Mouse (Mus musculus): ENCODE measurements around the gene Me3. TPM values are rescaled to one million over a fixed set of nuclear protein-coding genes. Genes with fewer than 3 reads are reported as not detected.

Gene Me3
- 0.77 and 1.3 TPM in 2 replicates for polyA plus RNA-seq (2014; fragmentation: Nextera tagmentation; extraction: Ambion mirVana)

DNA sequence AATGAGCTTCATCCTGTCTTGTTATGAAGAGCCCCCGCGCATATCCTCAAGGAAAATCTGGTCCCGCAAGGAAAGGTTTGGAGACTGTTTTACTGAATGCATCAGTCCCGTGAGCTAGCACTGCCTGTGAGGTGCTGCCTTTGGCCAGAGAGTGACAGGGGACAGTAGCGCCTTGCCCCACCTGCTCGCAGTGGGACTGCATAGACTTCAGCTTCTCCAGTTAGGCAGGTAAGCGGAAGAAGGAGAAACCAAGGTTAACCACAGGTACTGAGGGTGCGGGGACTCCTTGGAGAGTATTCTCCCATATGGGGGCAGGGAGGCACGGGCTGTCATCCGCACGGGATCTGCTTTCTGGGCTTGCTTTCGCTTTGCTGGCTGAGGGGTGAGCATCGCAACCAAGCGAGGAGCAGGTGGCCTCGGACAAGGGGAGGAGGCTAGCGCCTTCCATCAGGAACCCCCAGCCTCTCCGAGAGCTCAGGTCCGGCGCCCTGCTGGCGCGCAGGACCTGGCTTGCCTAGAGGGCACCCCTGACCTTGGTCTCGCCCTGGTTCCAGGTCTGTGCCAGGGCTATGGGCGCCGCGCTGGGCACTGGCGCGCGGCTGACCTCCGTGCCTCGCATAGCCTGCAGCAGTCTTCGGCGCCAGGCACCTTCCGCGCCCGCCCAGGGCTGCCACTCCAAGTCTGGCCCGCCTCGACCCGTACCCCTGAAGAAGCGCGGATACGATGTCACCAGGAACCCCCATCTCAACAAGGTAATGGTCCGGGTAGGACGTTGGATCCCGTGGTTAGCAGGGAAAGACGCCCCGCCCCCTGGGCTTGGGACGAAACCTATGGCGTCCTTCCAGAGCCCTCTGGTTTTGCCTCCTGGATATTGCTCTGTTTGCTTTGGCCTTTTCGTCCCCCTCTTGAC, at the start of gene Me3:
Gene Me3, plus strand, starts transcription at position 51 of the 910 bp plus-strand sequence.
- Histone ChIP-seq H3K4me3 (ENCODE audit: low read depth, low read length) (peak within 1 kb of the TSS; percentile 49), H3K27me3 (ENCODE audit: control insufficient read depth, insufficient read depth, low read length) (no peaks in the 10 kb centered on the region), H3K27ac (ENCODE audit: low read depth, low read length) (no peak within 1 kb of the TSS), H3K4me2 (ENCODE audit: low read depth) (peak within 1 kb of the TSS; percentile 90), H3K4me1 (ENCODE audit: control insufficient read depth, insufficient read depth, low read length) (peaks cover 3% of the 10 kb centered on the region; the same call in 1 of the 2 replicates), H3K9me3 (ENCODE audit: control insufficient read depth, low read length) (no peaks in the 10 kb centered on the region), H3K9ac (ENCODE audit: low read length) (peak within 1 kb of the TSS; percentile 60), H3K36me3 (ENCODE audit: control insufficient read depth, insufficient read depth, low read length) (no peaks in the 10 kb centered on the region)
- peak; percentile 70 for ATAC-seq (ENCODE audit: insufficient read depth, low FRiP score, low TSS enrichment)
- 5% methylated on average over 49 of the region's 49 CpGs for WGBS
- DNase-seq (ENCODE audit: low spot score): peak; percentile 64

DNA sequence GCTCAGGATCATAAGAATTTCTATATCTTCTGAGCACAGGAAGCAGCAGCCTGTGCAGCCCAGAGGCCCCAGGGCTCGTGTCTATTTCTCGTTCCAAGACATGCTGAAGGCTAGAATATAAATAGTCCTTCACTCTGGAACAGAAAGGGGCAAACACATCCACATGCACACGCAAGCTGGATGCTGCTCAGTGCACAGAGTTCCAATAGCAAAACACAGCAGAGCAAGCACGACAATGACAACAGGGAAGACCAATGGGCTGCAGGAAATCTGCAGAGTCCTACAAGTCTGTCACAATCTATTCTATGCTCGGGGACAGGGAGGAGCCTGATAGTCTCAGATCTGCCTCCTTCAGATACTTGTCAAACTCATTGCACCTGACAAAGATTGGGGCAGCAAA, 42.2 kb upstream of the Me3 start:
- DNase-seq (ENCODE audit: low spot score) (no peak), ATAC-seq (ENCODE audit: insufficient read depth, low FRiP score, low TSS enrichment) (no peak)
- WGBS: 85% methylated on average over 5 of the region's 5 CpGs
- H3K27ac ChIP-seq (ENCODE audit: low read depth, low read length): no peak overlapping the region
- no peaks in the 10 kb centered on the region for H3K9me3 ChIP-seq (ENCODE audit: control insufficient read depth, low read length)
- no peak overlapping the region for H3K4me3 ChIP-seq (ENCODE audit: low read depth, low read length)
- H3K27me3 ChIP-seq (ENCODE audit: control insufficient read depth, insufficient read depth, low read length): no peaks in the 10 kb centered on the region
- no peaks in the 10 kb centered on the region for H3K36me3 ChIP-seq (ENCODE audit: control insufficient read depth, insufficient read depth, low read length)
- H3K4me1 ChIP-seq (ENCODE audit: control insufficient read depth, insufficient read depth, low read length): no peaks in the 10 kb centered on the region
- H3K4me2 ChIP-seq (ENCODE audit: low read depth): no peak overlapping the region
- no peak overlapping the region for H3K9ac ChIP-seq (ENCODE audit: low read length)

DNA sequence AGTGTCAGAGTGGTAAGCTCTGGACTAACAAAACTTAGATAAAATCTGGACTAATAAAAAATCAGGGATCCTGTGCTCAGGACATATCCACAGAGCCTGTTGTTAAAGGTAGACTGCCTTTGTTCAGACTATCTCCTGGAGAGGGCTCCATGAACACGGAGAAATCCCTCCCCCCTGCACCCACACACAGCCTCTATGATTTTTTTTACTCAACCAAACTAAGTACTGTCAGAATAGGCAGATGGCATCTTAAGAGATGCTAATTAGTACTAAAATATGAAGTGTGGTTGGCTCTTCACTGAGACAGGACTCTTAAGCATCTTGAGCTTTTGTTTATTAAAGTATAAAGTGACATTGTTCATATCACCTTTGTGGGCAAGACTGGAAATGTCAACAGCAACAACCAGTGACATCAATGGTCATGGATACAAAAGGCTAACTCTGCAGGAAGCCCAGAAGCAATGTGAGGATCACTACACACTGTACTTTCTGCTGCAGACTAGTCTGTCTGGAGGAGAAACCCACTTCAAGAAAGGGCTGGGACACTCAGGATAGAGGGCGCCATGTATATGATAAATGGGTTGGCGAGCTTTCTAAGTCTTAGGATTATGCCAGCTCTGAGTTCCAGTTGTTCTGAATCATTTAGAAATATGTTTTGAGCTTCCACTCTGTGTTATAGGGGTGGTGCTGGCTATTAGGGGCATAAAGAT, 41.5 kb upstream of the Me3 start:
- WGBS: 84% methylated on average over 3 of the region's 3 CpGs
- Histone ChIP-seq H3K4me1 (ENCODE audit: control insufficient read depth, insufficient read depth, low read length) (no peaks in the 10 kb centered on the region), H3K9me3 (ENCODE audit: control insufficient read depth, low read length) (no peaks in the 10 kb centered on the region), H3K9ac (ENCODE audit: low read length) (no peak overlapping the region), H3K27ac (ENCODE audit: low read depth, low read length) (no peak overlapping the region), H3K4me3 (ENCODE audit: low read depth, low read length) (no peak overlapping the region), H3K4me2 (ENCODE audit: low read depth) (no peak overlapping the region), H3K27me3 (ENCODE audit: control insufficient read depth, insufficient read depth, low read length) (no peaks in the 10 kb centered on the region), H3K36me3 (ENCODE audit: control insufficient read depth, insufficient read depth, low read length) (no peaks in the 10 kb centered on the region)
- DNase-seq (ENCODE audit: low spot score) (no peak), ATAC-seq (ENCODE audit: insufficient read depth, low FRiP score, low TSS enrichment) (no peak)

DNA sequence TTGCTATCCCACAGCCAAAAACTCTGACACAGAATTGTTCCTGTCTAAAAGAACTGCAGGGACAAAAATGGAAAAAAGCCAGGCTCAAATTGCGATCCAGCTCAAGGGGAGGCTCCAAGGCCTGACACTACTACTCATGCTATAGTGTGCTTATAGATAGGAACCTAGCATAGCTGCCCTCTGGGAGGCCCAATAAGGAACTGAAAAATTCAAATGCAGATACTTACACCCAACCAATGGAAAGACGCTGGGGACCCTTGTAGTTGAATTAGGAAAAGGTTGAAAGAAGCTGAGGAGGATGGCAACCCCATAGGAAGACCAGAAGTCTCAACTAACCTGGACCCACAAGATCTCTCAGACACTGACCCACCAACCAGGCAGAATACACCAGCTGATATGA, 36.4 kb upstream of the Me3 start:
- ATAC-seq (ENCODE audit: insufficient read depth, low FRiP score, low TSS enrichment): no peak

DNA sequence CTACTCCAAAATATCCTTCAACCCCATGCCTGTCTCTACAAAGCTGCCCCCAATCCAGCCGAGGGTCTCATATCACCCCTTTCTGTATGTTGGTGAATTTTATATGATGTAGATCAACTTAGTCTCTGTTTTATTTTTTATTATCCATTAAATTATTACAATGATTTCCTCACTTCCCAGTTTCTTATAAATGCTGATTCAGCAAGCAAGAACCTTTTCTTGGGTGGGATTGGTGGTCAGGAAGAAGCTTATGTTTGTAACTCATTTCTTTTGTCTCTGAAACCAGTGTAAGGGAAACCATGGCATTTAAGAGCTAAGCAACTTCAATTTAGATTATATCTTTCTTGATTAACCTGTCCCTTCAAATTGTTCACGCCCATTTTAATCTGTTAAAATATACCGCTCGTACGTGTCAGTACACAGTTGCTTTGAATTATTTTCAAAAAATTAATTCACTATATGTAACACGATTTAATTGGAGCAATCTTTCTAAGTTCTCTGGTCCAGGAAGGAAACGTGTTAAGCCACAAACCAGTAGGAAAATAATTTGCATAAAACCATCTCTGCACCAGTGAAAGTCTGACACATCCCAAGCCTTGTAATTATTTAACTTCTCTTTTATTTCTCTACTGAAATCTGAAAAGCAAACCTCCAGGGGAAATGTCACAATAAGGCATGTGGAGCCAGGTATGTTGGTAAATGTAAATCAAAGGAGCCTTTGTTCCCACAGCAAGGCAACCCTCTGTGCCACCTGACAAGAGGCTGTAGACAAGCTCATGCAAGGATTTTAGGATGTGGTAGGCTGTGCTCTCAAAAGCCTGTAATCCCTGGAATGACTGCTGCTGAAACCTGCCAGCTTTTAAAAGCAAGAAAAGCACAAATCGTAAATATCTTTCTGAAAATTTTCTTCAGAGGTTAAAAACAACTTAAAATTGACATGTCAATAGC, 26.3 kb upstream of the Me3 start:
- no peaks in the 10 kb centered on the region for H3K27me3 ChIP-seq (ENCODE audit: control insufficient read depth, insufficient read depth, low read length)
- no peak for DNase-seq (ENCODE audit: low spot score)
- H3K27ac ChIP-seq (ENCODE audit: low read depth, low read length): no peak overlapping the region
- no peak for ATAC-seq (ENCODE audit: insufficient read depth, low FRiP score, low TSS enrichment)
- no peaks in the 10 kb centered on the region for H3K4me1 ChIP-seq (ENCODE audit: control insufficient read depth, insufficient read depth, low read length)
- no peak overlapping the region for H3K9ac ChIP-seq (ENCODE audit: low read length)
- no peak overlapping the region for H3K4me2 ChIP-seq (ENCODE audit: low read depth)
- 86% methylated on average over 8 of the region's 8 CpGs for WGBS
- H3K9me3 ChIP-seq (ENCODE audit: control insufficient read depth, low read length): no peaks in the 10 kb centered on the region
- H3K4me3 ChIP-seq (ENCODE audit: low read depth, low read length): no peak overlapping the region
- no peaks in the 10 kb centered on the region for H3K36me3 ChIP-seq (ENCODE audit: control insufficient read depth, insufficient read depth, low read length)

More for the DNA sequence above, 36.4 kb upstream of the Me3 start:
- no peak overlapping the region for H3K4me3 ChIP-seq (ENCODE audit: low read depth, low read length)
- H3K4me1 ChIP-seq (ENCODE audit: control insufficient read depth, insufficient read depth, low read length): no peaks in the 10 kb centered on the region
- H3K9ac ChIP-seq (ENCODE audit: low read length): no peak overlapping the region
- DNase-seq (ENCODE audit: low spot score): no peak
- H3K27me3 ChIP-seq (ENCODE audit: control insufficient read depth, insufficient read depth, low read length): no peaks in the 10 kb centered on the region
- WGBS: 87% methylated on average over 2 of the region's 2 CpGs
- H3K36me3 ChIP-seq (ENCODE audit: control insufficient read depth, insufficient read depth, low read length): no peaks in the 10 kb centered on the region
- no peaks in the 10 kb centered on the region for H3K9me3 ChIP-seq (ENCODE audit: control insufficient read depth, low read length)
- no peak overlapping the region for H3K4me2 ChIP-seq (ENCODE audit: low read depth)
- no peak overlapping the region for H3K27ac ChIP-seq (ENCODE audit: low read depth, low read length)

DNA sequence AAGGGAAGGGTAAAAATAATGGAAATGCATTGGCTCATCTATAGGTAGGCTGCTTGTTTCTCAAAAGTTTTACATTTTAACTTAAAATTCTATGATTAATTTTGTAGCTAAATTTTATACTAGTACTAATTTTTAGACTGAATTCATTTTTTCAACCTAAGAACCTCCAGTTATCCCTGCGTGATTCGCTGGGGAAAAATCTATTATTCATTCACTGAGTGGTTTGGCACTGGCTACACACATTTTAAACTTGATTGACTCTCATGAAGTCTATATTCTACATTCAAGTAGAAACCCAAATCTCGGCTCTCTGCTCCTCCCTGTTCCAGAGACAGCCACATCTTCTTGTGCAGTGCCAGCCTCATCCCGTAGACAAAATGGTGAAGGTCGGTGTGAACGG, 24.9 kb upstream of the Me3 start:
- H3K27me3 ChIP-seq (ENCODE audit: control insufficient read depth, insufficient read depth, low read length): no peaks in the 10 kb centered on the region
- no peak overlapping the region for H3K27ac ChIP-seq (ENCODE audit: low read depth, low read length)
- no peaks in the 10 kb centered on the region for H3K9me3 ChIP-seq (ENCODE audit: control insufficient read depth, low read length)
- H3K36me3 ChIP-seq (ENCODE audit: control insufficient read depth, insufficient read depth, low read length): no peaks in the 10 kb centered on the region
- DNase-seq (ENCODE audit: low spot score) (no peak), ATAC-seq (ENCODE audit: insufficient read depth, low FRiP score, low TSS enrichment) (no peak)
- no peak overlapping the region for H3K4me3 ChIP-seq (ENCODE audit: low read depth, low read length)
- WGBS: 97% methylated on average over 6 of the region's 6 CpGs
- no peaks in the 10 kb centered on the region for H3K4me1 ChIP-seq (ENCODE audit: control insufficient read depth, insufficient read depth, low read length)
- H3K4me2 ChIP-seq (ENCODE audit: low read depth): no peak overlapping the region
- H3K9ac ChIP-seq (ENCODE audit: low read length): no peak overlapping the region

DNA sequence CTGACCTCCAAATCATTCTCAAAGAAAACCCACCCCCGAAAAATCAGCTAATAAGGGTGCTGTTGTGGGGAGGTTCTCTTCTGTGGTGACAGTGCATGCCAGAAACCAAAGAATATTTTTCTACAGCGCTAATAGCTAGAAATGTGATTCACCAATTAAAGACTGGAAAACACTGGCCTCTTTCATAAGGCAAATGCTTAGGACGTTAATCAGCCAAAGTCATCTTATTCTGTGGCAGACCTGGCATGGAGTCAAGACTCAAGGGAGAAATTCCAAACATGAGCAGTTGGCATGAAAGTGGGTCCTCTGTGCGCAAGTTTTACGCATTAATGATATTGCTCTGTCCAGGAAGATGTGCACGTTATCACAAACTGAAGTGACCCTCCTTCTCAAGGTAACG, 21.0 kb upstream of the Me3 start:
- H3K36me3 ChIP-seq (ENCODE audit: control insufficient read depth, insufficient read depth, low read length): no peaks in the 10 kb centered on the region
- no peaks in the 10 kb centered on the region for H3K9me3 ChIP-seq (ENCODE audit: control insufficient read depth, low read length)
- no peaks in the 10 kb centered on the region for H3K4me1 ChIP-seq (ENCODE audit: control insufficient read depth, insufficient read depth, low read length)
- ATAC-seq (ENCODE audit: insufficient read depth, low FRiP score, low TSS enrichment) (no peak), DNase-seq (ENCODE audit: low spot score) (no peak)
- H3K27me3 ChIP-seq (ENCODE audit: control insufficient read depth, insufficient read depth, low read length): no peaks in the 10 kb centered on the region
- no peak overlapping the region for H3K27ac ChIP-seq (ENCODE audit: low read depth, low read length)
- no peak overlapping the region for H3K4me3 ChIP-seq (ENCODE audit: low read depth, low read length)
- H3K4me2 ChIP-seq (ENCODE audit: low read depth): no peak overlapping the region
- H3K9ac ChIP-seq (ENCODE audit: low read length): no peak overlapping the region
- WGBS: 95% methylated on average over 7 of the region's 7 CpGs

DNA sequence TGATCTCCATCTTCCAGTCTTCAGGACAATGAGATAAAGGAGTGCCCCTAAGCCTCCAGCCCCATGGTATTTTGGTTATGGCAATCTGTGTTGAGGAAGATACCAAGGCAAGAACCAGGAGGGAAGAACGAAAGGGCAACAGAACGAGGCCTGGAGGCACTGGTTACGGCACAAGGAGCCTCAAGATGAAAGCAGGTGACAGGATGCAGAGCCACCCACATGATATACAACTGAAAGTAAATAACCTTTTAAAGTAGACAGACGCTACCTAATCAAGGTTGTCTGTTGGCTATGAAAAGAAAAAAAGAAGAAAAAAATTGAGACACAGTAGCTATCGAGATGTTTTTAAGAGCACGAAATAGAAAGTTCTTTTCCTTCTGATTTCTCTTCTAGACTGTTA, 16.0 kb upstream of the Me3 start:
- Histone ChIP-seq H3K27me3 (ENCODE audit: control insufficient read depth, insufficient read depth, low read length) (no peaks in the 10 kb centered on the region), H3K4me1 (ENCODE audit: control insufficient read depth, insufficient read depth, low read length) (no peaks in the 10 kb centered on the region), H3K4me3 (ENCODE audit: low read depth, low read length) (no peak overlapping the region), H3K9me3 (ENCODE audit: control insufficient read depth, low read length) (no peaks in the 10 kb centered on the region), H3K27ac (ENCODE audit: low read depth, low read length) (no peak overlapping the region), H3K4me2 (ENCODE audit: low read depth) (no peak overlapping the region), H3K36me3 (ENCODE audit: control insufficient read depth, insufficient read depth, low read length) (no peaks in the 10 kb centered on the region), H3K9ac (ENCODE audit: low read length) (no peak overlapping the region)
- 87% methylated on average over 6 of the region's 6 CpGs for WGBS
- no peak for ATAC-seq (ENCODE audit: insufficient read depth, low FRiP score, low TSS enrichment)
- no peak for DNase-seq (ENCODE audit: low spot score)
